Mouse (Mus musculus) heart, postnatal 0 days (tissue): ENCODE measurements around the gene Glb1l.

Source experiments
- CTCF ChIP-seq: IDR thresholded peaks from 2 replicates; pipeline ENCODE4 v1.5.1; 2016; ENCODE audit warnings: antibody characterized with exemption, control low read depth, low read depth
- EP300 ChIP-seq: IDR thresholded peaks from 2 replicates; pipeline ENCODE4 v1.6.1; 2016; ENCODE audit warnings: antibody characterized with exemption, low read depth

- TF ChIP-seq CTCF = no peak
- TF ChIP-seq EP300 = no peak
These were observed 9.4 kb downstream of the Glb1l start for GRCm38 (mm10) chr1:75201236-75201635.
